Mouse (Mus musculus): ENCODE results near the gene Rnaseh2b. TPM values are rescaled to one million over a fixed set of nuclear protein-coding genes. Genes with fewer than 3 reads are reported as not detected.

Rnaseh2b gene
- polyA plus RNA-seq, 1 experiment from 2014 or later, result 56.1 TPM

- H3K4me1 ChIP-seq (replicated peaks; ENCODE audit: control insufficient read depth, insufficient read depth, low read length), result no peaks in the 10 kb centered on the region
- no peak overlapping the region for H3K4me3 ChIP-seq (ENCODE audit: low read depth, low read length)
- no peak overlapping the region for H3K9ac ChIP-seq (ENCODE audit: low read depth, low read length)
- no peaks in the 10 kb centered on the region for H3K27me3 ChIP-seq (replicated peaks; ENCODE audit: control insufficient read depth, insufficient read depth, low read length)
- no peaks in the 10 kb centered on the region for H3K9me3 ChIP-seq (ENCODE audit: control insufficient read depth)
- no peak overlapping the region for H3K4me2 ChIP-seq (replicated peaks; ENCODE audit: low read depth)
- no peaks in the 10 kb centered on the region for H3K36me3 ChIP-seq (ENCODE audit: control insufficient read depth, insufficient read depth)
- no peak for ATAC-seq
- no peak overlapping the region for H3K27ac ChIP-seq (ENCODE audit: low read depth, low read length)
- 78% methylated on average over 9 of the region's 9 CpGs for WGBS
- no peak for TF ChIP-seq CTCF (IDR thresholded peaks at IDR 0.05; ENCODE audit: low read depth)
Measured at GRCm38 (mm10) chr14:62389729-62390536, 97.5 kb downstream of the Rnaseh2b start.

- Histone ChIP-seq H3K4me1 (replicated peaks; ENCODE audit: control insufficient read depth, insufficient read depth, low read length) (no peaks in the 10 kb centered on the region), H3K36me3 (ENCODE audit: control insufficient read depth, insufficient read depth) (no peaks in the 10 kb centered on the region), H3K9ac (ENCODE audit: low read depth, low read length) (no peak overlapping the region), H3K4me2 (replicated peaks; ENCODE audit: low read depth) (no peak overlapping the region), H3K4me3 (ENCODE audit: low read depth, low read length) (no peak overlapping the region), H3K27me3 (replicated peaks; ENCODE audit: control insufficient read depth, insufficient read depth, low read length) (no peaks in the 10 kb centered on the region), H3K27ac (ENCODE audit: low read depth, low read length) (no peak overlapping the region), H3K9me3 (ENCODE audit: control insufficient read depth) (no peaks in the 10 kb centered on the region)
- WGBS, result 78% methylated on average over 4 of the region's 4 CpGs
- no peak for ATAC-seq
- TF ChIP-seq CTCF (IDR thresholded peaks at IDR 0.05; ENCODE audit: low read depth), result no peak
Measured at GRCm38 (mm10) chr14:62392754-62393153, 100.4 kb downstream of the Rnaseh2b start.

GRCm38 (mm10) chr14:62395346-62395745 lies 103.0 kb downstream of the Rnaseh2b start:
- 48% methylated on average over 2 of the region's 2 CpGs for WGBS
- no peaks in the 10 kb centered on the region for H3K9me3 ChIP-seq (ENCODE audit: control insufficient read depth)
- no peaks in the 10 kb centered on the region for H3K27me3 ChIP-seq (replicated peaks; ENCODE audit: control insufficient read depth, insufficient read depth, low read length)
- no peak overlapping the region for H3K9ac ChIP-seq (ENCODE audit: low read depth, low read length)
- no peak for TF ChIP-seq CTCF (IDR thresholded peaks at IDR 0.05; ENCODE audit: low read depth)
- no peak overlapping the region for H3K27ac ChIP-seq (ENCODE audit: low read depth, low read length)
- no peaks in the 10 kb centered on the region for H3K36me3 ChIP-seq (ENCODE audit: control insufficient read depth, insufficient read depth)
- H3K4me3 ChIP-seq (ENCODE audit: low read depth, low read length), result no peak overlapping the region
- H3K4me2 ChIP-seq (replicated peaks; ENCODE audit: low read depth), result no peak overlapping the region
- no peak for ATAC-seq
- H3K4me1 ChIP-seq (replicated peaks; ENCODE audit: control insufficient read depth, insufficient read depth, low read length), result no peaks in the 10 kb centered on the region

GRCm38 (mm10) chr14:62416007-62416741 lies 123.8 kb downstream of the Rnaseh2b start:
- 77% methylated on average over 7 of the region's 7 CpGs for WGBS
- H3K4me3 ChIP-seq (ENCODE audit: low read depth, low read length), result no peak overlapping the region
- H3K4me1 ChIP-seq (replicated peaks; ENCODE audit: control insufficient read depth, insufficient read depth, low read length), result no peaks in the 10 kb centered on the region
- no peak overlapping the region for H3K27ac ChIP-seq (ENCODE audit: low read depth, low read length)
- TF ChIP-seq CTCF (IDR thresholded peaks at IDR 0.05; ENCODE audit: low read depth), result no peak
- no peak overlapping the region for H3K9ac ChIP-seq (ENCODE audit: low read depth, low read length)
- H3K9me3 ChIP-seq (ENCODE audit: control insufficient read depth), result no peaks in the 10 kb centered on the region
- no peak overlapping the region for H3K4me2 ChIP-seq (replicated peaks; ENCODE audit: low read depth)
- ATAC-seq, result no peak
- H3K36me3 ChIP-seq (ENCODE audit: control insufficient read depth, insufficient read depth), result no peaks in the 10 kb centered on the region
- no peaks in the 10 kb centered on the region for H3K27me3 ChIP-seq (replicated peaks; ENCODE audit: control insufficient read depth, insufficient read depth, low read length)

- Histone ChIP-seq H3K27ac (ENCODE audit: low read depth, low read length) (no peak overlapping the region), H3K4me3 (ENCODE audit: low read depth, low read length) (no peak overlapping the region), H3K9me3 (ENCODE audit: control insufficient read depth) (no peaks in the 10 kb centered on the region), H3K36me3 (ENCODE audit: control insufficient read depth, insufficient read depth) (no peaks in the 10 kb centered on the region), H3K9ac (ENCODE audit: low read depth, low read length) (no peak overlapping the region), H3K4me1 (replicated peaks; ENCODE audit: control insufficient read depth, insufficient read depth, low read length) (no peaks in the 10 kb centered on the region), H3K4me2 (replicated peaks; ENCODE audit: low read depth) (no peak overlapping the region), H3K27me3 (replicated peaks; ENCODE audit: control insufficient read depth, insufficient read depth, low read length) (no peaks in the 10 kb centered on the region)
- 22% methylated on average over 1 of the region's 1 CpGs for WGBS
- TF ChIP-seq CTCF (IDR thresholded peaks at IDR 0.05; ENCODE audit: low read depth), result no peak
- ATAC-seq, result no peak
Measured at GRCm38 (mm10) chr14:62416742-62417134, 124.3 kb downstream of the Rnaseh2b start.

- no peaks in the 10 kb centered on the region for H3K27me3 ChIP-seq (replicated peaks; ENCODE audit: control insufficient read depth, insufficient read depth, low read length)
- no peak for TF ChIP-seq CTCF (IDR thresholded peaks at IDR 0.05; ENCODE audit: low read depth)
Measured at GRCm38 (mm10) chr14:62417501-62417900, 125.1 kb downstream of the Rnaseh2b start.

More at GRCm38 (mm10) chr14:62417501-62417900, 125.1 kb downstream of the Rnaseh2b start:
- no peak overlapping the region for H3K4me2 ChIP-seq (replicated peaks; ENCODE audit: low read depth)
- no peak overlapping the region for H3K4me3 ChIP-seq (ENCODE audit: low read depth, low read length)
- H3K36me3 ChIP-seq (ENCODE audit: control insufficient read depth, insufficient read depth), result no peaks in the 10 kb centered on the region
- no peak overlapping the region for H3K9ac ChIP-seq (ENCODE audit: low read depth, low read length)
- 74% methylated on average over 3 of the region's 3 CpGs for WGBS
- no peak for ATAC-seq
- no peaks in the 10 kb centered on the region for H3K4me1 ChIP-seq (replicated peaks; ENCODE audit: control insufficient read depth, insufficient read depth, low read length)
- no peak overlapping the region for H3K27ac ChIP-seq (ENCODE audit: low read depth, low read length)
- H3K9me3 ChIP-seq (ENCODE audit: control insufficient read depth), result no peaks in the 10 kb centered on the region

Data from intestine, postnatal 0 days (tissue).